Mouse (Mus musculus) cerebellum, adult 2 months (tissue): ENCODE results near the gene Usp8. TPM values are rescaled to one million over a fixed set of nuclear protein-coding genes. Genes with fewer than 3 reads are reported as not detected.
A peak's percentile ranks its signal among the peaks of the same experiment; 100 is the strongest.

Experiments used
- DNase-seq, 2 experiments: peaks; one replicate each; pipeline ENCODE4 v3.0.0; 2021
- H3K27ac ChIP-seq: fragments of 200-500 bp; 2 replicates; pipeline ENCODE4 v1.5.1; 2012; ENCODE audit warnings: low read length, control low read depth, inconsistent platforms; ENCODE audit not compliant: insufficient read depth
- H3K27me3 ChIP-seq: fragments of 200-500 bp; 2 replicates; pipeline ENCODE4 v1.6.1; 2012; ENCODE audit warnings: inconsistent platforms, mild to moderate bottlenecking, low read length, moderate library complexity; ENCODE audit not compliant: control insufficient read depth, insufficient read depth
- H3K4me1 ChIP-seq: fragments of 200-500 bp; 2 replicates; pipeline ENCODE4 v1.6.1; 2011; ENCODE audit warnings: low read length; ENCODE audit not compliant: control insufficient read depth, insufficient read depth
- H3K4me3 ChIP-seq: fragments of 200-500 bp; replicated peaks from 2 replicates; pipeline ENCODE3; 2011; ENCODE audit warnings: mild to moderate bottlenecking, low read depth, low read length, control low read depth; ENCODE audit not compliant: insufficient read depth
- CTCF ChIP-seq: fragments of 200-500 bp; IDR thresholded peaks from 2 replicates; pipeline ENCODE4 v1.5.1; 2011; ENCODE audit warnings: low read depth, mild to moderate bottlenecking, control low read depth, low read length, moderate library complexity, borderline replicate concordance; ENCODE audit not compliant: insufficient read depth
- POLR2A ChIP-seq: fragments of 200-500 bp; IDR thresholded peaks from 2 replicates; pipeline ENCODE4 v1.6.1; 2011; ENCODE audit warnings: low read length, control low read depth, borderline replicate concordance; ENCODE audit not compliant: insufficient read depth
- WGBS: fragments of 180-500 bp; shearing (Covaris S2); methylation state at CpG from one replicate; pipeline ENCODE4 v1.1.7; 2018; 5-methylcytosine and 5-hydroxymethylcytosine counted together
- polyA plus RNA-seq: library from polyadenylated mRNA; depleted of rRNA; stranded (reverse); fragments of >200 nt; gene quantifications from 2 replicates; pipeline ENCODE4 v1.2.3, GENCODE M21; 2012; rRNA removed

The Usp8 gene
- polyA plus RNA-seq, 1 experiment: 54.7 TPM

- H3K4me3 ChIP-seq: no peak overlapping the region
- DNase-seq: no peak
- WGBS: 86% methylated on average over 3 of the region's 3 CpGs
- no peaks in the 10 kb centered on the region for H3K27me3 ChIP-seq
- H3K27ac ChIP-seq: no peak overlapping the region
- no peaks in the 10 kb centered on the region for H3K4me1 ChIP-seq
- TF ChIP-seq POLR2A (no peak), CTCF (peak; percentile 18; the same call in 1 of the 2 replicates)
These were observed 88.6 kb downstream of the Usp8 start for GRCm38 (mm10) chr2:126795708-126796107.

- Histone ChIP-seq H3K27me3 (no peaks in the 10 kb centered on the region), H3K4me1 (no peaks in the 10 kb centered on the region), H3K4me3 (no peak overlapping the region), H3K27ac (no peak overlapping the region)
- no peak for TF ChIP-seq POLR2A
- no peak for TF ChIP-seq CTCF
- no peak for DNase-seq
- WGBS: 57% methylated on average over 5 of the region's 5 CpGs
These were observed 91.3 kb downstream of the Usp8 start for GRCm38 (mm10) chr2:126798455-126798854.

GRCm38 (mm10) chr2:126801980-126802379 lies 94.9 kb downstream of the Usp8 start:
- H3K27me3 ChIP-seq: no peaks in the 10 kb centered on the region
- TF ChIP-seq CTCF (no peak), POLR2A (no peak)
- WGBS: 96% methylated on average over 3 of the region's 3 CpGs
- no peak overlapping the region for H3K27ac ChIP-seq
- H3K4me3 ChIP-seq: no peak overlapping the region
- no peak for DNase-seq
- H3K4me1 ChIP-seq: no peaks in the 10 kb centered on the region

Other genes with a start within 250 kb of the Usp8 start
- gene Atp8b4, start 206.7 kb upstream of the Usp8 start, polyA plus RNA-seq: 0.02 TPM in 2 replicates
- gene Slc27a2, start 154.9 kb upstream of the Usp8 start, polyA plus RNA-seq: 6.6 and 9.4 TPM in 2 replicates
- 6.6 and 7.0 TPM in 2 replicates for gene Hdc, start 88.0 kb upstream of the Usp8 start, polyA plus RNA-seq
- gene Gabpb1, start 31.0 kb upstream of the Usp8 start, polyA plus RNA-seq: 21.8 and 23.7 TPM in 2 replicates
- gene Usp50, start 76.1 kb downstream of the Usp8 start, polyA plus RNA-seq: 1.9 and 2.5 TPM in 2 replicates
- 27.6 and 28.9 TPM in 2 replicates for gene Trpm7, start 168.9 kb downstream of the Usp8 start, polyA plus RNA-seq
- 20.0 and 20.1 TPM in 2 replicates for gene Sppl2a, start 225.9 kb downstream of the Usp8 start, polyA plus RNA-seq